Mouse (Mus musculus) hindbrain, embryonic 13.5 days (tissue): ENCODE measurements at regions not wholly inside any gene's neighbourhood (a gene's known extent, or its start where the extent isn't known, plus 50 kb on each side); places are given as distances from the start of the nearest gene placed in this dataset.

Experiments
- ATAC-seq: fragments of 200-750 bp; cut with Nextera tagmentation; 2 replicates; pipeline ENCODE4 v1.8.0; 2017; ENCODE audit warnings: moderate TSS enrichment; ENCODE audit not compliant: low FRiP score
- H3K27ac ChIP-seq: fragments of 300-500 bp; sonication (generic); 2 replicates; pipeline ENCODE4 v1.5.1; 2015; ENCODE audit warnings: inconsistent platforms, mild to moderate bottlenecking, moderate library complexity
- H3K27me3 ChIP-seq: fragments of 300-500 bp; sonication (generic); 2 replicates; pipeline ENCODE4 v1.6.1; 2015; ENCODE audit warnings: mild to moderate bottlenecking, inconsistent platforms
- H3K36me3 ChIP-seq: fragments of 300-500 bp; sonication (generic); 2 replicates; pipeline ENCODE4 v1.6.1; 2015; ENCODE audit warnings: mild to moderate bottlenecking, inconsistent platforms
- H3K4me1 ChIP-seq: fragments of 300-500 bp; sonication (generic); replicated peaks from 2 replicates; pipeline ENCODE4 v1.6.1; 2015; ENCODE audit warnings: inconsistent platforms
- H3K4me2 ChIP-seq: fragments of 300-500 bp; sonication (generic); 2 replicates; pipeline ENCODE4 v1.6.1; 2015; ENCODE audit warnings: inconsistent platforms, mild to moderate bottlenecking, moderate library complexity
- H3K4me3 ChIP-seq: fragments of 300-500 bp; sonication (generic); 2 replicates; pipeline ENCODE4 v1.5.1; 2015; ENCODE audit warnings: mild to moderate bottlenecking, inconsistent platforms
- H3K9ac ChIP-seq: fragments of 300-500 bp; sonication (generic); 2 replicates; pipeline ENCODE4 v1.6.1; 2015; ENCODE audit warnings: mild to moderate bottlenecking, inconsistent platforms
- H3K9me3 ChIP-seq: fragments of 300-500 bp; sonication (generic); 2 replicates; pipeline ENCODE4 v1.6.1; 2016; ENCODE audit warnings: inconsistent platforms
- WGBS: fragments of 180-500 bp; shearing (Covaris S2); methylation state at CpG from one replicate; pipeline ENCODE4 v1.1.7; 2015; 5-methylcytosine and 5-hydroxymethylcytosine counted together

DNA sequence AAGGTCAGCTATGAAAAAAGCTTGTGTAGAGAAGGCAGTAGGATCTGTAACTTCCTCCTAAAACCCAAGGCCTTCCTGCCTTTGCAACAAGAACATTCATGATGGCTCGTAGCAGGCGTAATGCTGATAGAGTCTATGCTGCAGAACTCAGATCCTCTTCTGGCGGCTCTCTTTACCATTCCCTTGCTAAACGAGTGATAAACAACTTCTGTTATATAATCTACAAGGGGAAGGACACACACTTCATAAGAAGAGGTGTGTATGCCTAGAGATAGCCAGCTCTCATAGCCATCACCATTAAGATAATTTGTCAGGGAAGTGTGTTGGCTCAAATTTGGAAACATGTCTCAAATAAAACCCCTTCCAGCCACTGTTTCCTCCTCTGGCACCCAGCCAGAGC, 441.9 kb downstream of the Gpam start:
- no peaks in the 10 kb centered on the region for H3K36me3 ChIP-seq
- no peaks in the 10 kb centered on the region for H3K27me3 ChIP-seq
- no peak overlapping the region for H3K4me2 ChIP-seq
- H3K4me3 ChIP-seq, result no peak overlapping the region
- no peaks in the 10 kb centered on the region for H3K9me3 ChIP-seq
- no peak overlapping the region for H3K27ac ChIP-seq
- no peaks in the 10 kb centered on the region for H3K4me1 ChIP-seq
- ATAC-seq, result no peak
- WGBS, result 94% methylated on average over 4 of the region's 4 CpGs
- no peak overlapping the region for H3K9ac ChIP-seq
